Mouse (Mus musculus) frontal cortex, postnatal 14 days (tissue): ENCODE data around the gene Fbxo42.

ENCODE experiments used
- DNase-seq, 2 experiments: peaks; one replicate each; pipeline ENCODE4 v3.0.0; 2022; ENCODE audit warnings: low spot score in 2 of 2

Fbxo42 gene

DNA sequence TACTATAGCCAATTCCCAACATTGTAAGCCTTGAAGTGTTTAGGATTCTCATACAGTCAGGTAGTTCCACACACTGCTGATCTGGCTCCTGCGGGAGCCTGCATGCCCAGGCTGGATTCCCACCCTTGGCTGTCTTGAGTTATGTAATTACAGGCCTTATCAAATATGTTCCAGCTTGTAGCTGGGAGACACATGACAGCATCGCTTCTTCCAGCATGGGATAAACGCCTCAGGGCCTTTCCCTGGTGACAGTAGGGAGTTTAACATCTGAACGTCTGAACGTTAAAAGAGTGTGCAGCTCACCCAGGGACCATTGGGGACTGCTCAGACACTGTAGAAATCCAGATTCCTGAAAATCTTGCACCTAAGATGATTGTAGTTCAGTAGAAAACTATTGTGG lies 28.1 kb downstream of the Fbxo42 start:
- DNase-seq: no peak

DNA sequence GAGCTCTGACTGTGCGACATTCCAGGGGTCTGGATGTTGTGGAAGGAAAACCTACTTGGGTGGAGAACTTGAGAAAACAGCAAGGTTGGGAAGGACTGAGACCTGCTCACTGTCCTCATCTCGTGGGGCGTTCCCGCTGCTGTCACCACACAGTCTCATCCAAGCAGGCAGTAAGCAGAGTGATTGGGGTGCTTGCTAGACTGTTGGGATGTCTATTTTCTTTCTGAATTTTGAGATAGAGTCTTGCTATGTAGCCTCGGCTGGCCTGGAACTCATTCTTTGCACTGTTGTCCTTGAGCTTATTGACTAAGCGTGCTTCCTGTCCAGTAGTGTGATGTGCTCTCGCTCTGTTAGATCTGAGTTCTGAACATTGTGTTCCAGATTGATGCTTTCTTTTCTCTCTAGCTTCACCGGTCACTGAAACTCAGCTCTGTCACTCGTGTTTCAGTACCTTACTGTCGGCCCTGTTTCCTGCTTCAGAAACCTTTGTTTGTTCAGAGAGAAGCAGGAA lies 28.7 kb downstream of the Fbxo42 start:
- DNase-seq: no peak

DNA sequence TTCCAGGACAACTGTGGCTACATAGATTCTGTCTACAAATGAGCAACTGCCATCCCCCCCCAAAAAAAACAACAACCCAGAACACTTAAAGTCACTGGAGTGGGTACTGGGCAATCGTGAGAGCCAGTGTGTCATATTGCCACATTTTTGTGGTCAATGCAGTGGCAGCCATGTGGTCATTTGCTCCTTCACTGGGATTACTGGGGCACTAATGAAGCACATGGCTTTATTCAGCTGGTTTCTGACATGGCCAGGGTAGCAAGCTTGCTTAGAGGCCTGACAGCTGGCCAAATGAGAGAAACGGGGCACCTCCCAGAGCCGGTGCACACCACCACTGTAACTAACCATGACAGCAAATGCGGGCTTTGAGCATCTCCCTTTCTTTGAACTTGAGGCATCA lies 30.8 kb downstream of the Fbxo42 start:
- no peak for DNase-seq

DNA sequence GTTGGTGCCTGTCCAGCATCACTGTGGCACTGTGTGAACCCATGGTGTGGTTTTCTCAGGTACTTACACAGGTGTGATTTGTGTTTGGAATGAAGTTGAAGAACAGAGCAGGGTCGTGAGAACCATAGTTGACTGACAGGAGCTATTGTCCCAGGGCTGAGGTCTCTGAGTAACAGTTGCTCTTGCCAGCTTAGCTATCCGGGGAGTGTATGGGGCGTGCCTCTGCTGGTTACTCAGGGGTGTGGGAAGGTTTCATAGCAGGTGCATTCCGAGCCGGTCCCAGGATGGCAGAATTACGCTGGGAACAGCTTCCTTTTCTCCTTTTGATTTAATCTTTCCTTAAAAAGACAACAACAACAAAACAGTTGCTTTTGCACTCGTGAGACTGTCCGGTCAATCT lies 33.1 kb downstream of the Fbxo42 start:
- no peak for DNase-seq

DNA sequence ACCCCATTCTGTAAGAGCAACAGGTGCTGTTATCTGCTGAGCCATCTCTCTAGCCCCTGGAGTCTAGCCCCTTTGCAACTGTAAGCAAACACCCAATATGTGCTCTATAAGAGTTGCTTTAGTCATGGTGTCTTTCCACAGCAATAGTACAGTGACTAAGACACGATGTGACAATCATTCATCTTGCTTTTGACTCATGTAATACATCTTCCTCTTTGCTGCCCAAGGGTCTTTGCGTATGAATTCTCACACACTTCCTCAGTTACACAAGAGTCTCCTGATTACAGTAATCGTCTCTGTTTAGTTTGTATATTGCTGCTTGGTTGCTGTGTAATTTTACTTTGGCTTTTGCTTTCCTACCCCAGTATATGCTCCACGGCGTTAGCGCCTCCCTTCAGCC lies 34.3 kb downstream of the Fbxo42 start:
- DNase-seq: no peak

DNA sequence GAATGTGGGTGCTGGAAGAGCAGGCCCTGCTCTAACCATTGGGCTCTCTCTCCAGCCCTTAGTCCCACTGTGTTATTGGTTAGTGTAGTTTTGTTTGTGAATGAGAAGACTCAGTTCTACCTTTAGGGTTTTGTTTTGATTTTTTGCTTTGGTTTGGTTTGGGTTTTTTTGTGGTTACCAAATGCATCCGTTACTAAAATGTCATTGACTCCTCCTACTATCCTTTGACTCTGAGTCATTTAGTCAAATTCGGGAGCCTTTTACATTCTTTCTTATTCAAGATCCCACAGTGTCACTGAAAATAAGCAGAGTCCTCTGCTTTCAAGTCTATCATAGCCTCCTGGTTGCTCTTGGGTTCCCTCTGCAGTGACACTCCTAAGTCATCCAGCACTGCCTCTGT lies 36.2 kb downstream of the Fbxo42 start:
- DNase-seq: no peak

DNA sequence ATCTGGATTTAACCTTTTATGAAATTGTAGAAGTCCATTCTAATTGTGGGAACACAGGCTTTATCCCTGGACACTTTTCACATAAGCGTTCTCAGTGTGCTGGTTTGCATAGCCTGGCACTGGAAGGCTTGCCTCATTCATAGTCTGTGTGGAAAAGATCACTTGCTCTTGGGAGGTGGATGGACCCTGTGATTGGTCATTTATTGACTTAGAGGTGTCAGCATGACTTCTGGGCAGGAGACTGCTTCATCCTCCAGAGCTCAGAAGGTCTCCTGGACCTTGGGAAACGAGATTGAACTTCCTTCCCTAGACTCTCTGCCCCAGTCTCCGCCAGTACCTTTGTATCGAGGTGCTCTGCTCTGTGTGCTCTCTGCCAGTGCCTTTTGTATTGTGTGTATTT lies 36.7 kb downstream of the Fbxo42 start:
- no peak for DNase-seq

DNA sequence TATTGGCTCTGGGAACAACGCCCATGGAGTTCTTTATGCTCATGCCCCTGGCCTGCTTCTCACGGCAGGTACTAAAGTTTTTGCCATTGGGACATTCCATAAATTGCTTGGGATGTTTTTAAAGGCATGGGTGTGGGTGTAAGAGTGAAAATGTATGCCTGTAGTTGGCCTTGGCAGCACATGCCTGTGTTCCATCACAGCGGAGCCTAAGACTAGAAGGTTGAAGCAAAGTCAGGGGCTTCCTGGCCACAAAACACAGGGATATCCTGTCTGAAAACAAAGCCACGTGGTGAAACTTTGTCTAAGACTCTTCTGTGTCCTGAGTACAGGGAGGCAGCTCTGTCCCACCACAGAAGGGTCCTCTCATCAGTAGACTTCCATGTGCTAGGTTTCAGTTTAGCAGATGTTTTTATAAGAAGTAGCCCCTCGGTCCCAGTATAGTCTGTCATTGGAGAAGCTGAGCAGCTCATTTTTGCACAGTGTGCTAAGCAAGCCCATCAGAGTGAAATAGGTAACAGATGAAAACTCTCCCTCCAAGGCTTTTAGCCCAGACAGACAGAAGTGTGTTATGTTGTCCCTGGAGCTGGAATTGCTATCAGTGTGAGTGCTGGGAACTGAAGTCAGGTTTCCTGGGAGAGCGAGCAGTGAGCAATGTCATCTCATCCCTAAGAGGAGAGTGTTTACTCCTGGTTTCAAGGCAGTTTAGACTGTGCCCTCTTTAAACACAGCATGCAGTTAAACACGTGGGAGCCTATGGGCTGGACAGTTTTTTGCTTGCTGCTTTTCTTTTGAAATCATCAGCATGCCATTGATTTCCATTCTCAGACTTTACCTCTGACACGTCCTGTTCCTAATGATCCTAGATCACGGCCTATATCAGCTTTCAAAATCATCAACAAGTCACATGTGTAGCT lies 39.5 kb downstream of the Fbxo42 start:
- no peak for DNase-seq

DNA sequence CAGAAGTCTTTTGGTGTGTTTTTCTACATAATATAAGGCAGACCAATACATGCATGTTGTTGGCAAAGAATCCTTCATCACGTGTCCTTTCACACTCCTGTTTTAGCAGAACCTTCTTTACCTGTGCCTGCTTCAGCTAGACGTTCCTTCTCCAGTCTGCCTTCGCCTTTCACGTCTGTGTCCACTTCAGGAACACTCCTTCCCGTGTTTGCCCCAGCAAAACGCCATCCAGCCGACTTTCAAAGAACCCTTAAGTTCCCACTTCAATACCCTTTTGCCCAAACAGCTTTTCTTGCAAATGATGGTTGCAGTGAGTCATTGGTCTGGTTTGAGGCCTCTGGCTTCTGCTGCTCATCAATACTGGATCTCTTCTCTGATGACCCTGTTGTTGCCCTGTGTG lies 43.6 kb downstream of the Fbxo42 start:
- no peak for DNase-seq

DNA sequence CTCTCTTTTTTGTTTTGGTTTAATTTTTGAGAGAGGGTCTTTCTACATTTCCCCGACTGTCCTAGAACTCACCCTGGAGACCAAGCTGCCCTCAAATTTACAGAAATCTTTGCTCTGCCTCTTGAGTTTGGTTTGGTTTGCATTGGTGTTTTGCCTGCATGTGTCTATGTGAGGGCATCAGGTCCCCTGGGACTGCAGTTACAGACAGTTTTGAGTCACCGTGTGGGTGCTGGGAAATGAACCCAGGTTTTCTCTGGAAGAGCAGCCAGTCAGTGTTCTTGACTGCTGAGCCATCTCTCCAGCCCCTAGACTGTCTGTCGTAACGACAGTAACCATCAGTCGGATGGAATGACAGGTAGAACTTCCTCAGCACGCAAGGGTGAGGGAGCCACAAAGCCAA lies 46.8 kb downstream of the Fbxo42 start:
- no peak for DNase-seq

DNA sequence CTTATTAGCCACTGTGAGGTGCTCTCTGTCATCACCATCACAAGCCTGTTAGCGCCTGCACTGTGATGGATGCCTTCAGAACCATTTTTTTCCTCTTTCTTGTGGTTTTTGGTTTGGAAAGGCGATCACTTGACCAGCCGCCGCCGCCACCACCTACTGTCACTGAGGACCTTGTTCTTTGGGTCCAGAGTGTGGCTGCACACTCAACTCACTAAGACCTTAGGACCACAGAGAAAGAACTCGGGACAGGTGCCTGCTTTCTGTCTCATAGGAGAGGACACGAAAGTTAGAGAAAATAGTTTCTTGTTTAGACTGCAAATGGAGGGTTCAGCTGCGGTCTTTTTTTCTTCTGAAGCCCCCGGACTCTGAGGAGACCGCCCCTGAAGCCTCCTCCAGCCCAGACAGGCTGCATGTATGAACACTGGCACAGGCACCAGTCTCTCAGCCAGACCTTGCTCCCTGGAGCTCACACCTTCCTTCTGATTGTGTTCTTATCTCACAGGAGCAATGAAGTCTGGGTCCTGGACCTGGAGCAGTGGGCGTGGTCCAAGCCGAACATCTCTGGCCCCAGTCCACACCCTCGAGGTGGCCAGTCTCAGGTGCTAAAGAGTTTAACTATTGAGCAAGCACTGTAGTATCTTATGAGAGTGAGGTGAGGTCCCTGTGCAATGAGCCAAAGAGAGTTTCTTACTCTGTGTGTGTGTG lies 49.4 kb downstream of the Fbxo42 start:
- no peak for DNase-seq

DNA sequence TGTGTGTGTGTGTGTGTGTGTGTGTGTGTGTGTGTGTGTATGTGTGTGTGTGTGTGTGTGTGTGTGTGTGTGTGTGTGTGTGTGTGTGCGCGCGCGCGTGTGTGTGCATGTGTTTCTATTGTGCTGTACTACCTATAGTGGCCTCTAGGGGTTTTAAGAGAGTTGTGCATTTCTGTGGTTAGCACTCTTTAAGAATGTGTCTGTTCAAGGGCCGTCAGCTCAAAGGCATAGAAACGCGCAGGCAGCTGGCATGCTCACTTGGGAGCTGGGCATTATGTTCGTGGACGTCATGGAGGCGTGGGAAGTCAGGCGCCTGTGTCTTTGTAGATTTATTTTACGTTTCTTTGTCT lies 49.9 kb downstream of the Fbxo42 start:
- DNase-seq: no peak

DNA sequence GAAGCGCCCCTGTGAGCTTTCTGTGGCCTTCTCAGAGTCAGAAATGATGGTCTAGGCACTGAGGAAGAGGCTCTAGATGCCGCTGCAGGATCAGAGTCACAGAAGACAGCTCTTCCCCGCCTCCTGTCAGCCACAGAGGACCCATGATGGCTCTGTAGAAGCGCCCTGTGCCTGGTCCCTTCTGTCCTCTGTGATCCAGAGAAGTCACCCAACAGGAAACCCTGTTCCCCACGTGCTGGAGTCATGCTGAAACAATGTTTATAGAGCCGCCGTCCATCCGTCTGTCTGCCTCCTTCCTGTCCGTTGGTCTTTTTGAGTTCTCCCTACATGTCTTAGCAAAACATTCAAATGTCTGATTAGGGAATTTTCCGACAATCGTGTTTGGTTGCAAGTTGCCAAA lies 53.2 kb downstream of the Fbxo42 start:
- no peak for DNase-seq

DNA sequence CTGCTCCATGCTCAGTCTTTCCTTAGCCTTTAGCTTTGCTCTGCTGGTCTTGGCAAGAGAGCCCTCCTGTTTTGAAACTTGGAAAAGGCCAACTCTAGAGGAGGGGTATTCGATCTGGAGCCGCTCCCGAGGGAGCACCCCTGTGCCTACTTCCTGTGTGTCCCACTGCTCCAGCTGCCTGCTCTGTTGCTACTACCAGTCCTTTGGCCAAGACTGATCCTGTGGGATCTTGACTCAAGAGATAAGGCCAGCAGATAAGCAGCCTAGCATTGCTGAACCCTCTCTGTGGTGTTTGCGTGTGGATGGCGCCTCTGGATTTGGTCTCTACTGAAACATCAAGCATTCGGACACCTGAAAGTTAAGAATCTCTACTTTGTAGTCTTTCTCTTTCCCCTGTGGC lies 54.5 kb downstream of the Fbxo42 start:
- no peak for DNase-seq

DNA sequence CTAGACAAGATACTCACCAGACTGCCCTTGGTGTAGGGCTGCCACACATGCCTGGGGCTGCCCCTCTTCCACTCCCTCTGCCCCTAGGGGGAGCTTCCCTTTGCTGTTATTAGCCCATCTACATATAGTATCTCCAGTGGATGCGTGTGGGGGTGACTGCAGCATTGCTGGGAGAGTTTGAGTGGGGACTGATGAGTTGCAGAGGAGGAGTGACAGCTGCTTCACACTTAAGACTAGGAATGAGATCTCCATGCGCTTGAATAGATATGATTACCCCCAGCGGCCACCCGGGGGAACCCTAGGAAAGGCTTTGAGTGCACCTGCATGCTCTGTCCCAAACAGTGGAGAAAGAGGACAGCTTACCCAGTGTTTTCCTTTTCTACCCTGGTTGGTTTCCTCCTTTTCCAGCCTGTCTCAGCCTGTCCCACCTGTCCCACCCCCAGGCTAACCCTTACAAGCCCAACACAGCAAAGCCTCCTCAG lies 56.9 kb downstream of the Fbxo42 start:
- peak in 1 of 2 experiments; percentile 50 for DNase-seq

DNA sequence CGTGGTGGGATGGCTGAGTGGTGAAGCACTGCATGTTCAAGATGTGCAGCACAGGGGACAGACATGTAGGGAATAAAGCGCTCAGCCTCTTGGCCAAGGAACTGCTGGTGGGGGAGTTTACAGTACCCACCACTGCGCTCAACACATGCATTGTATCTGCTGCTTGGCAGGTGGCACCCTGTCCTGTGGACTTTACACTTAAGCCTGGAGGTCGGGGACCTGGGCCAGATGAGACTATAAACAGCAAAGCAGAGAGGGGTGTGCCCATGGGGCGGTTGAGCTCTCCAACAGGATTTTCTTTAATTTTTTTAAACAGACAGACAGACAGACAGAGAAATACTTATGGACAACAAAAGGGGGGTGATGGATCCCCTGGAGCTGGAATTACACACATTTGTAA lies 59.4 kb downstream of the Fbxo42 start:
- DNase-seq: no peak

DNA sequence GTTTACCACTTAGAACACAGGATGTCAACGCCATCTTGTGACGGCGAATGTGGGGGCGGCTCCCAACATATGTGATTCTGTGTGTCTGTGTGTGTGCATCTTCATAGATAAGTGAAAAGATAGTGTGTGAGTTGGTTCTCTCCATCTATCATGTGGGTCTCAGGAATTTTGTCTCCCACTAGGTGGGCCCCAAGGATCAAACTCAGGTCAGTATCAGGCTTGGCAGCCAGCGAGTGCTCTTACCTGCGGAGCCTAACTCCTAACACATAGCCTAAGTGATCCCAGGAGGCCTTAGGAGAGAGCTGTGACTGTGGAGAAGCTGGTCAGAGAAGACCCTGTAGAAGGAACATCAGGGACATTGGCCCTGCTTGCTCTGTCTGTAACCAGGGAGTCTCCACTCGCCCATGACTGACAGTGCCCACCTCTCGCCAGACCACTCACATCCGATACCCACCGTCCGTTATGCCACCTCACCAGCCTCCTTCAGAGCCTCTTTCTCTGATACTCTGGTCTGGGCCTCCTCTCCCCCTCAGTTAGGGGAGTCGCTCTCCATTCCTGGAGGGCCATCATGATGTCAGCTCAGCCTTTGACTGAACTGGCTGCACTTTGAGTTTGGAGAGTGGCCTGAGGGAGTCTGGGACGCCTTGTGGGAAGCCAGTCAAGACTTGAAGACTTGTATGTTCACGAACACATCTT lies 63.0 kb downstream of the Fbxo42 start:
- no peak for DNase-seq

DNA sequence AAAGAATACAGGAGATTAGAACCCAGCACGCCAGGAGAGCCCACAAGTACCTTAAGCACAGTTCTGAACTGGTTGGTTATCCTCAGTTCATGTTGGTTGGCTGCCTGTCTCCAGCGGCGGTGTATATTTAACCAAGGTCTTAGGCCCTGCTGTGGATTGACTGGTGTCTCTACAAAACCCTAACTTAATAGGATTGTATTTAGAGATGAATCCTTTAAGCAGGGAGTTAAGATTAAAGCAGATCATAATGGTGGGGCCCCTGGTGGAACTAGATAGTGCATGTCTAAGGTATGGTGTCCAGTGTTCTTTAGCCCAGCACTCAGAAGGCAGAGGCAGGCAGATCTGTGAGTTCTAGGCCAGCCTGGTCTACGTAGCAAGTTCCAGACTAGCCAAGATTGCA lies 63.9 kb downstream of the Fbxo42 start:
- no peak for DNase-seq

DNA sequence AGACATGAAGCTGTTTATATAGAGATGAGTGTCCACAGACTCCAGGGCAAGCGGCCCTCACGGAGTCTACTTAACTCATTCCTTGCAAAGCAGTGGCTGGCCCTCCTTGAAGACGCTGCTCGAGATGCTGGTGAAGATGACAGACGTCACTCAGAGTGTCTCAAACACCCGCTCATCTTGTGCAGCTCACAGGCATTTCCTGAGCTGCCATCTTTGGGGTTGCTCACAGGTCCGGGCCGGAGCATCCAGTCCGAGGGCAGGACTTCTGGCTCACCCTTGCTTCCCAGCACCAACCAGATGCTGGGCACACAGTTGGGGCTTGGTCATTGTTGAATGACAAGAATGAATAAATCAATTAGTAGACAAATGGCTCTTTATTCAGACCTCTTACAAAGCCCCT lies 65.2 kb downstream of the Fbxo42 start:
- no peak for DNase-seq

DNA sequence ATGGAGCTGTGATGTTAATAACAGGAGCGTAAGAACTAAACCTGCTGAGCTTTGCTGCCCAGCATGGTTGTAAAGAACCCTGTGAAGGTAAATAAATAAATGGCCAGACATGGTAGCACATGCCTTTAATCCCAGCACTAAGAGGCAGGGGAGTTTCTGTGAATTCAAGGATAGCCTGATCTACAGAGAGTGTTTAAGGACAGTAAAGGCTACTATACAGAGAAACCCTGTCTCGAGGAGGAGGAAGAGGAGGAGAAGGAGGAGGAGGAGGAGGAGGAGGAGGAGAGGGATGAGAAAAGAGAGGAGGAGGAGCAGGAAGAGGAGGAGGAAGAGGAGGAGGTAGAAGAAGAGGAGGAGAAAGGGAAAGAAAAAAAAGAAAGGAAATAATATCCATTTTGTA lies 65.6 kb downstream of the Fbxo42 start:
- no peak for DNase-seq

DNA sequence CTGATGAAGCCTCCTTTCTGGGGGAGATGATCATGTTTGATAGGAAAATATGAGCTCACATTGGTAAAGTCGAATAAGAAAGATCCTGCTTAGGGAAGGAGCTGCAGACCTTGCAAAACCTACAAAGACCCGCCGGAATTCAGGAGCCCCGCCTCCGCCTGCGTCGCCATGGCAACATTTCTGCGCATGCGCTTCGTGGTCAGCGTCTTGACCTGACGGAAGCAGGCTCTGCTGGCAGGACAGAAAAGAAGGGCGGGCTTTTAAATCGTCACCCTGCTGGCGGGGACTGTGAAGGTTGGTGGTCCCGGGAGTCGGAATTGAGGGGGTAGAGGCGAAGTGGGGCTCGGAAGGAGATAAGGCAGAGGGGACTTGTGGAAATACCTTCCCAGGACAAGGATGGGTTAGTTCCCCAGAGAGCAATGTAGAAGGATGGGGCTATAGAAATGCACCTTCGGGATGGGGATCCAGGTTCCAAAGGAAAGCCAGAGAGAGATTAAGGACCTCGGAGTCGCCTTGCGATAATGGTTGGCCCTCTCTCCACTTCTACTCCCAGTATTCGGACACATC lies 66.1 kb downstream of the Fbxo42 start, which contains the start of gene Rsg1:
Gene Rsg1, plus strand, starts transcription at position 187 of the 567 bp plus-strand sequence.
- DNase-seq: peak; percentile 88 to 94

DNA sequence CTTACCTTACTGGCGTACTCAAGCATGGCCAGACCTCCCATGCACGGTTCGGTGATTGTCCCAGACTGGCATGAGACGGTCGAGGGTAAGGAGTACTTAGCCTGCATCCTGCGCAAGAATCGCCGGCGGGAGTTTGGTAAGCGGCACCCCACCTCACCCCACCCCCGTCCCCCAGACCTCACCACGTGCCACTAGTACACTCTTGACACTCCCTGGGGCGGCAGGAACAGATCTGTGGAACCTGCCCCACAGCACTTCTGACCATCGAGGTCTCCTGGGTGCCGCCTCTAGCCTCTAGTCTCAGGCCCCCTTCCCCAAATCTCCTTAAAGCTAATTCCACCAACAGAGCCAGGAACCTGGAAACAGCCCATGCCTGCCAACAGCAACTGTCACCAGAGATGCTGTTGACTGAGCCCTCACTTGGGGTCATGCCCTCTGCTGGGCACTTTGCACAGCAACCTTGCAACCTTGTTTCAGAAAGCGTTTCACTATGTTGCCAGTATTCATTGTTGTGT lies 66.7 kb downstream of the Fbxo42 start:
- no peak for DNase-seq
